Mouse (Mus musculus) embryo, embryonic 11 days (tissue): ENCODE results near the gene Snx18.

ENCODE experiments used
- DNase-seq: peaks from one replicate; pipeline ENCODE4 v3.0.0-alpha.2; 2015

The Snx18 gene

DNA sequence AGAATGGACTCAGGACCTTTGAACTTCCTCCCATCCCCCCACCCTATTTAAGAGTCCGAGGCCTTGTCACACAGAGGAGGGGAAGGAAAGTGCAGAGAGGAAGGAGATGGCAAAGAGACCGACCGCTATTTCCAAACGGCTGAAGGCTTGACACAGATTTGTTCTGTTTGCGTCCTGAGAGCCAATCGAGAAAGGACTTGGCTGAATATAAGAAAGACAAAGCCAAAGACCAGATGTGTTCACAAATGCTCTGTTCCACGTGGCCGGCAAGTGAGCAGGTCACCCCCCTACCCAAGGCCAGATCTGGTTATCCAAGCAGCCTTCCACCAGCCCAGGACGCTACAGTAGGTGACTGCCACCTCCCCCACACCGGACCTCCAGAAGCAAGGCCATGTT lies 2.8 kb downstream of the Snx18 start:
- no peak for DNase-seq

DNA sequence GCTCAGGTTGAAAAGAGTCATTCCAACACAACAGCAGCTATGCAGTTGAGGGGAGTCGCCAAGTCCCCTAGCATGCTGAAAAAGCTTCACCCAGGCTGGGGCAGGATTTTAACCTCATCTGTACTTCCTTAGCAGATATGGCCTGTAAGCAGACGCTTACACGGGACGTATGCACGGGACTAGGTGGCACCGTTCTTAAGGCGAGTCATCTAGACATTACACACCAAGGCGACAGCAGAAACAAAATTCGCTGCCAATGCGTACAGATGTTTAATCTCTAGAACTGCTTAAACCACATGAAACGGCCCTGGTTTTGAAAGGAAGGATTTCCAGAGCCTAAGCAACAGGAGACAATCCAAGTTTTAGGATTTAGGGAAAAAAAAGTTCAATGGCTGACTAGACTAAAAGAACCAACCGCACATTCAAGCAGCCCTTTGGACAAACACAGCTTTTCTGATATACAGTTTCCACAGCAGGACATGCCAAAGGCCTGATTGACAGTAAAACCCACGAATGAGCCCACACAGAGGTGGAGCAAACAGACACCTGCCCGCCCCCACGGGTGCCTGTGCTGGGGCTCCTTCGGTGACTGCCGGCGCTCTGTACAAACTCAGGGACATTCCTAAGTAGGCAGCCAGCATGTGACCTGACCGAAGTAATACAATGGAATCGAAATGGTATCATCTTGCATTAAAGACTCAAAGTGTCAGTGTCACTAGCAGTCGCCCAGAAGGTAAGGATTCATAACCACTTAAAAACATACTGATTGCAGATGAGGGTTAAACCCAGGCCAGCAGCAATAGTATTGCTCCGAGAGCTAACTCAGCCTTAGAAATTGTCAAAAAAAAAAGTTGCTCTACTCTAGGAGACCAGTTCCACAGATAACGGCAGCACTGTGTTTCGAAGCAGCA lies 3.5 kb downstream of the Snx18 start:
- DNase-seq = peak; percentile 85

DNA sequence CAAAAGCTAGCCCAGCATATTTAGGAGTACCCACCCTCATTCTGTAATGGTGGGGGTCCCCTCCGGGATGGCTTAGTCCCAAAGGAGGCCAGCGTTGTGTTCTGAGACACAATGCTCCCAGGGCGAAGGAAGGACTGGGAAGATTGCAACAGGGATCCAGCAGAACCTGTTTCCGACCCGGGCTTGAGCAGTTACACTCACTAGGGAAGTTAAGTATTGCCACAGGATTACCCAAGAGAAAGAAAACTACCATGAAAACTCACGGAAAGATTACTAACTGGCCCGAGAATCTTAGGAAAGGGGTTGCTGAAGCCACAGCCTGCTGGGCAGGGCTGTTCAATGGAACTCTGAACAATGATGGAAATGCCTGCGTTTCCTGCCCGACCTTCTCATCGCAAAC lies 4.5 kb downstream of the Snx18 start:
- DNase-seq = no peak

DNA sequence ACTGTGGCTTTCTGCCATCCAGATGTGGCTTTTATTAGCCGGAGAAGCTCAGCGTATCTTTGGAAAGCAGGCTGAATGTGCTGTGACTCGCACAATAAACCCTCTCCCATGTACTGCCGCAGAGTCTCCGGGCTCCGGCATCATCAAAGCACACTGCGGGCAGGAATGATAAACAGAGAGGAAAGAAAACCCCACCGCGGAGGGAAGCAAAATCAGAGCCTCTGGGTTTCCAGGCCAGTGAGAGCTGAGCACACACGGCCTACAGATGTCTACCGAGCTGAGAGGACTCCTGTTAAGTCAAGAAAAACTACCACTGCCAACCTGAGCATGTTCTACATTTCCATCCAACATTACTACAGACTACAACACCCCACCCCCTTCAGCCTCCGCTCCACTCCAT lies 5.0 kb downstream of the Snx18 start:
- DNase-seq = peak; percentile 70

DNA sequence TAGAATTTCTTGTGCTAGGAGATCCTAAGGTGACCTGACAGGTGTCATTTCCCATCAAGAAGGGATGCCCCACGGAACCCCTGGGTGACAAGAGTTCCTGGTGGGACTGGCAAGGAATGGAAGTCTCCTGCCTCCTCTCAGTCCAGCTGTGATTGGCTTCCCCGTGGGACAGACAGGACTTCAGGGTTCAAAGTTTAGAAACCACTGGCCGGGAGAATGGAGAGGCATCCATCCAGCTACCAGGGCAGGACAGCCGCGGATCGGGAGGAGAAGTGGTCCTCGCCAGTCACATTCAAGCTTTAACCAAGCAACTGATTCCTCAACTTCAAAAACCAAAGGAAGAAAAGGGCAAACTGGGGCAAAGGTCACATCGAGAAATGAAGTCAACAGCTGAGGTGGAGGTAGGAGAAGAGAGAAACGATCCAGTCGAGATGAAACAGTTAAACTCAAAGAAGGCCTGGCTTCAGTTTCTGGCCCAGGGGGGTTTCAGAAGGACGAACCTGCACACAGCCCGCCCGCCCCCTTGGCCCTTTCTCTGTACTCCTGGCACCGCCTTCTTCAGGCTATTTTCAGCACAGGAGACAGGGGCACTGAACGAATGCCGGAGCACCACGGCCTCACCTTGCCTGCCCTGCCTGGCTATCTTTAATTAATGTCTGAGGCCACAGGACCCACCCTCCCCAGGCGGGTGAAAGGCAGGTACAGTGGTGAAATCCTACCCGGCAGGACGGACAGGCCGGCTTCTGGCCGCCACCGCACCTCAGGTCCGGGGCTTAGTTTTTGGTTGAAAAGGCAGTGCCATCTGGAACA lies 6.0 kb downstream of the Snx18 start:
- DNase-seq = no peak

DNA sequence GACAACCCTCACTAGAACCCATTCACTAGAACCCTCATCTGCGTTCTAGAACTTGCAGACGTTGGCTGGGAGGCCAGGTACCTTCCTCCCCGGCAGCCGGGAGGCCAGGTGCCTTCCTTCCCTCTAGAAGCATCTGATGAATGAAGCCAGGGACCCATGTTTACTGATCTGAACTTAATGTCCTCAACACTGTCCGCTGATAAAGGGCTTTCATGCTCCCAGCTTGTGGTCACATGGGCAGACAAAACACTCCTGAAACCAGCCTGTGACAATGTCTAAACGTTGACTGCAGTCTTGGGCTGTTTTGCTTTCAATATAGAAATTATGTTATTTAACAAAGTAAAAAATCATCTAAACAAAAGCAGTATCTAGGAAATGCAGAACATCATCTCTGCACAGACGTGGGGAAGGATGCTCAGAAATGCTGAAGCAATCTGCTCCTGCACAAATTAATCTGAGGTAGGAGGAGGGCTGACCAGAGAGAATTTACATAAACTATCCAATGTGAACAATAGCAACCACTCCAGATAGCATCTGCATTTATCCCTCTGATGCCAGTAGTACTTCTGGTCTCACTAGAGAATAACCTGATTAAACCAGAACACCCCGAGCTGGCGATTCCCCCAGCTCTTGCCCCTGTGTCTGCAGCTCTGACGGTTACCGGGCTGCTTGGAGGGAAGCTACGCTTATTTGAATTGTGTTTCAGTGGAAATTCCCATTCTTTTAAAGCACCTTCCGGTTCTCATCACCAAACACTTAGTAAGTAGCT lies 7.4 kb downstream of the Snx18 start:
- no peak for DNase-seq

DNA sequence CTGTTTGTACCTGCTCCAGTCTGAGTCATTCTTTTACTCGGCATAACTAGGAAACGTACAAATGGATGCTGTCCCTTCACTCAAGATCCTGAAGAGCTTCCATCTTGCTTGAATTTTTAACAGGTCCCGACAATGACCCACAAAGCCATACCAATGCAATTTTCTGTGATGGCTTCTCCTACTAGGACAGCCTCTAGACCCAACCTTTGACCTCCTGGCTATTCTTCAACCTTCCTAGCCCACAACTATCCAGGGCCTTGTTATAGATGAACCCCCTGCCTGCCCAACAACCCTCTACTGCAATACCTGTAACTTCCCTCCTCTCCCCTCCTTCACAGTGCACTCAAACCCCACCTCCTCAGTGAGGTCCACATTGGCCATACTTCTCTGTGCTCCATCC lies 8.9 kb downstream of the Snx18 start:
- no peak for DNase-seq

DNA sequence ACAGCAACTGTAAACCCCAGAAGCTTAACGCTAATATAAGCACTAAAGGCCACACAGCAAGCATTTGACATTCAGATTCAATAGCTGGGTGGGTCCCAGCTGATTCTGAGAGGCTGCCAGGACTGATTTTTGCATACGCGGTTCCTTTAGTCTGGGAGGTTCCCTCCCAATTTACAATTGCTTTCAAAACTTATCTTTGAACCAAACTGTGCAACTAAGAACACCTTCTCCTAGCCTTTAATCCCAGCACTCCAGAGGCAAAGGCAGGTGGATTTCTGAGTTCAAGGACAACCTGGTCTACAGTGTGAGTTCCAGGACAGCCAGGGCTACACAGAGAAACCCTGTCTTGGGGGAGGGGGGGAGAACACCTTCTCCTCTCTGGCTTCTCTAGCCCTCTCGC lies 10.5 kb downstream of the Snx18 start:
- DNase-seq = no peak

DNA sequence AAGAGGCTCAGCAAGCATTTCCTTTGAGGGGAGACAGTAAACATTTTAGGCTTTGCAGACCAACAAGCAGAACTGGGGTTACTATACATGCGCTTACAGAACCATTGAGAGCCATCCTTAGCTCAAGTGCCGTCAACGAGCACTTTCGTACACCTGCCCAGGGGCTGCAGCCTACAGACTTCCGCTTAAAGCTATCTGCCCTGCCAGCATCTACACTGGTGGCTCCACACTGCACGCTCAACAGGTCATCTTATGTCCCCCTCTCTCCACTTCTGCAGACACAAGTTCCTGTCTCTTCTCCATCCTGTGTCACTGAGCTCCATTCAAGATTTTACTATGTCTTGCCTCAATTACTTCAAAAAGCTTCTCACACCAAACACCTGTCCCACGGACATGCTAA lies 11.0 kb downstream of the Snx18 start:
- DNase-seq = no peak

DNA sequence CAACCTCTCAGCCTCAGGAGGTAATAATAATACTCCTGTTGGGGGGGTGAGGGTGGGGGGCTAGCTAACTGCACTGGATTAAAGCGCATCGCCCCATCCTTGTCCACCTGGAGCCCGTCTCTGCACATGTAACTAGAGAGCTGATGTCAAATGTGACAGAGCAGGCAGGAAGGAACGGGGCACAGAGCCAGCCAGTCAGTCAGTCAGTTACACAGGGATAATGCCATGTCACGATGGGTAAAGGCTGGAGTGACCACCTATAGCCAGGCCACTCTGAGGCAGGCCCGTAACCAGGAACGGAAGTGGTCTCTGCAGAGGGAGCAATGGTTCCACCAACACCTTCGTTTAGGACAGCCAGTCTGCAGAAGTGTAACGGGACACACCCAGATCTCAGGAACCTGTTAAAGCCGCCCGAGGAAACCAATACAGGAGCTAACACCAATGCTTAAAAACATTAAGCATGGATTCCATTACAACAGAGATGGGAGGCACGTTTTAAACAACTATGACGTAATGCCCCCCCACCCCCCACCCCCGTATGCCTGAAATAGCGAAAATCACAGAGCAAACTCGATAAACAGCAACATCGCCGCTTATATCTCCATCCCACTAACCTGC lies 11.5 kb downstream of the Snx18 start:
- no peak for DNase-seq

DNA sequence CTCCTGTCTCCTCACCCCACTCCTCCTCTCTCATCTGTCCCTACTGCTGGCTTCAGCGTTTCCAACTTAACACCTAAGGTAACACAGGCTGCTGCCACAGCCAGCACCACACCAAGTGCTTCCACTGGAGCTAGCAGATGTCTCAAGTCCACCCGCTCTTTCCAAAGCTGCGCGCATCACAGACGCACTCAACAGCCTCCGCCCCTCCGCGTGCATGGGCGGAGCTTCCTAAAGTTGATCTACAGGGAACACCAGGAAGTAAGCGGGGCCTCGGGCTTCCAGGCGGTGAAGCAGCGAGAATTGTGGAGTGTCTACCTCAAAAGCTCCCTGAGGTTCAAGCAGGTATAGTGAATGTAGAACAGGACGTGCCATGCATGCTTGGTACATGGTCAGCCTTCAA lies 12.2 kb downstream of the Snx18 start:
- DNase-seq = no peak

DNA sequence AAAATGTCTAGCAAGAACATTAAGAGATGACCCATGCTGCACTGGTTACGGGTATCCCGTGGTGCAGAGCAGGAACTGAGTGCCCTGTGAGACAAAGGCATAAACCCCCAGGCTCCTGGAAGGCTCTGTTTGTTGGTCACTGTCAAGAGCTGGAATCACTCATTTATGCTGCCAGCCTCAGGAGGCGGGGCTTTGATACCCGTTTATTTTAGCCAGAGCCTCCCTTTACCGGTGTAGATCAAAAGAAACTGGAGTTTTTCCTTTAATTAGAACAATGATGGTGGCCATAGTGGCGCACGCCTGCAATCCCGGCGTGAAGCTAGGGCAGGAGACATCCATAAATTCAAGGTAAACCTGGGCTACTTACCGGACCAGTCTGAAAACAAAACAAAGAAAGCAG lies 12.7 kb downstream of the Snx18 start:
- DNase-seq = no peak

DNA sequence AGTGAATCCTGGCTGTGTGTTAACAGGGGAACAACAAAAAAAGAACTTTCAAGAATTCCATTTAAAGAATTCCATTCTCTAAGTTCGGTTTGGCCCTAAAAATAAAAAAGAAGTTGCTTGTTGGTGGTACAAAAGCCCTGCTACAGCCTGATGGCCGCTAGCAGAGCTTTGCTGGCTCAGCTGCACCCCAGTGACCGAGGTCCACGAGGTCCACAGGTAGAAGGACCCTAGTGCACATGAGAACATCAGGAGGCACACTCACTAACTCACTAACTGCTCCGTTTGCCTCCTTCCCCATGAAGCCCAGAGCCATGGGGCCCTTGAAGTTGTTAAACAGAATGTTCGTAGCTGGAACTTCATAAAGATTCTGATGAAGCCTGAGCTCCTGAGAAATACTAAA lies 14.0 kb downstream of the Snx18 start:
- DNase-seq = no peak

DNA sequence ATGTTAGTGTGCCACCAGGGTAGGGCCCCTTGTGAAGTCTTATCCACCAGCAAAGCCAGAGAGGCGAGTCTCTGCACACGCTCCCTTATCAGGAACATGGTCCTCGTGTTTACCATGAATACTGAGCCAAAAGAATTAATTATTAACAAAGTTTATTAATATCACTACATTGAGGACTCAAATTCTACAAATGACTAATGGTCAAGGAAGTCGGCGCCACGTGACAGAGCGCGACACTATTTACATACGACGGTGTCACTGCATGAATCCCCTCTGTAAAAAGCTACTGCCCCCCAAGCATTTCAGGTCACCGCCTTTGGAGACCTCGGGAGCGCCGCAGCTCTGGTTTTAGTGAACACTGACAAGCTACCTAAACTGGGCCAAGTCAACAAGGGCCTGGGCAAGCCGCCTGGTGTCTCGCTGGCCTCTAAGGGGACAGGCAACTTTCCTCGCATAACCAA lies 15.5 kb downstream of the Snx18 start:
- no peak for DNase-seq

DNA sequence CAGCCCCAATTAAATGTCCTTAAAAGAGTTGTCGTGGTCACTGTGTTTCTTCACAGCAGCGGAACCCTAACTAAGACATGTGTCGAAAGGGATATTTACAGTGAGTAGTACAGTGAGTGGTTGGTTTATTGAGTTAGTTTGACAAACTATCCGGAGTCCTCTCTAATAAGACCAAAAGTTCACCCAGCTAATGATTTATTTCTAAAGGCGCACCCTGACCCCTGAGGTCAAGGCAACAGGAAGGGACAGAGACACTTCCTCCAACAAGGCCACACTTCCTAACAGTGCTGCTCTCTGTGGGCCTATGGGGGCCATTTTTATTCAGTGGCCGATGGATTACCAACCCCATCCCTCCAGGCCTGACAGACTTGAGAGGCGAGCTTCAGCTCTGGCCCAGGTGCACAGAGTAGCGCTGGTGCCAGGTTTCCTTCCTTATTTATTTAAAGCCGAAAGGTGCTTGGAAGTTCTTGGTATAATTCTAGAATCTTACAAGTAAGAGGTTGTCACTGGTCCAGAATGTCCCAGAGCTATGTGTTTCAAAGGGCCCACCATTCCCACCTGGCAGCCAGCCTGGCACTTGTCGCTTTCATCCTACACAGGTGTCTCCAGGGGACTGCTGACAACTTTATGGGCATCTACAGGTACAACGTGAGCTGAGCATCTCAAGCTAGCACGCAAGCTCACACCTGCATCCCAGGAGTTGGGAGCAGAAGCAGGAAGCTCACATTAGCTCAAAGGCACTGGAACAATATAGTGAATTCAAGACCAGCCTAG lies 16.3 kb downstream of the Snx18 start:
- no peak for DNase-seq

DNA sequence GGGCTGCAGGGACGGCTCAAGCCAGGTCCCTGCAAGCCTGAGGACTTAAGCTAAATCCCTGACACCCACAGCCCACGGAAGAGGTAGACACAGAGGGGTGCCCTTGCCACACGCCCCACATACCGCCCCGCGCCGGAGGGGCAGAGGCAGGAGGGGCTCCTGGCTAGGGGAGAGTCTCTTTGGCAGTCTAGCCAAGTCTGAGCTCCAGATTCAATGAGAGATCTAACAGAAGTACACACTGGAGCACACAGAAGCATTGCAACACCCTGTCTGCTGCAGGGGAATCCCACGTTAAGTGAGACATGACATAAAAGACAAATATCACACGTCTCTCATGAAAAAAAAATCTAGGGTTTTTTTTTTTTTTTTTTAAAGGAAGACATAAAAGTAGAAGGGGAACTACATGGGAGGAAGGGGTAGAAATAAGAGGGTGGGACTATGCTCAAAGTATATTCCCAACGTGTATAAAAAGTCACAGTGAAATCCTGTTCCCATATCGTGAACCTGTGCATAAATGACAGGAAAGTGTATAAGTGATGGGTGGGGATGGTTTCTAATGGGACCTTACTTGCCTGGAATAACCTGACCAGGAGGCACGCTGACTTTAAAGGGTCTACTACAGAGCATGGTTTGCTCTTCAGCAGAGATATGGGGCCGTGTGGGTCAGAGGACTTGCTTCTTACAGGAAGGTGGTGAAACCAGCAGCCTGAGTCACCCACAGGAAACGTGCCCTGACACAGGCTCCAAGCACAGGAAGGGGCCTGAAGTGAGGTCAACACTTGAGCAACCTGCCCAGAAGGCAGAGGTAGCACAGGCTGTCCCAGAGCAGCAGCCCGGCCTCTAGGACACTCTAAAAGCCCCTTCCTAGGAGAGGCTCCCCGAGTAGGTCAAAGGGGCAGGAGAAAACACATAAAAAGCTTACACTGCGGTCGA lies 17.6 kb downstream of the Snx18 start:
- DNase-seq = no peak

DNA sequence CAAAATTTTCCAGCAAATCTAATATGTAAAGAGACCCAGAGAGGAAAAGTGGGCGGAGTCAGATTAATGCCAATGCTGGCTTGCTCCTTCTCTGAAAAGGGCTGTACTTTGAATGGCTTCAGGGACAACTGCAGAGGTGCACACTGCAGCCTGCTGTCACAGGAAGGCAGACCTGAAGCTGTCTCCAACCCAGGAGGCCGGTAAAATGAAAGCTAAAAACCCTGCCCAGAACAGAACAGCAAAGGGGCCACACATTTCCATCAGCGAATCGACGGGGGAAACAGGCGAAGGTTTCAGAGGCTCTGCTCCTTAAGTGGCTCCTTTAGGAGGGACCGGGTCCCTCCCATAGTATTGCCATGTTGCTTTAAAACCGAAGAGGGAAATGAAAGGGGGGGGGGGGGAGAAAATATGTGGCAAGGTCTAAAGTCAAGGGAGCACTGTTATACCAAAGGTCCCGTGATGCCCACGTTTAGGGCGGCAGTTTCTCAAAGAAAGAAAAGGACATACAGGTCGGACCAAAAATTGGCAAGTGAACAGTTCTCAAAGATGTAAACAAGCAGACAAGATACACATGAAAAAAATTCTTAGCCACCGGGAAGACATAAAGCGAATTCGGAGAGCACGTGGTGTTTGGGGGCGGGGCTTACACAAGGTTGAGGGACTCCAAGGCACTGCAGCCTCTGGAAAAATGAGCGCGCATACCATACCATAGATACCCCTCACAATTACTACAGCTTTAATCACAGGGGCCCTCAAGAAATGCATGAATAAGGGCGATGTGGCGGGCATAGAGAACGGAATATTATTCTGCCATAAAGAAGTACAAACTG lies 18.4 kb downstream of the Snx18 start:
- no peak for DNase-seq

DNA sequence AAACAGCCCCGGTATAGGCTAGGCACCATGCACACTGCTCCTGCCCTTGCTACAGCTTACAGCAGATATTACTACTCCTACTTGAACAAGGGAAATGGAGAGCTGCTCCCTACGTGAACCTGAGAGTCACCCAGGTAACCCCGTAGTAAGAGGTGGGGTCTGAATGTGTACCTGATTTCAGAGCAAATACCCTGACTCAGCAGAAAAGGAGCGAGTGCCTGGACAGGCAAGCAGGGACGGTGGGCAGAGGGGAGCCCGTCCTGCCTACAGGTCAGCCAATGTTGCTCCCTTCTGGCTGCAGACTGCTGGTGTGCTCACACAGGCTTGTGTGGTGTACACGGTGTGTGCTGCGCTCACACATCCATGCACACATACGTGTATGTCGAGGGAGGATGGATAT lies 20.7 kb downstream of the Snx18 start:
- DNase-seq = no peak

DNA sequence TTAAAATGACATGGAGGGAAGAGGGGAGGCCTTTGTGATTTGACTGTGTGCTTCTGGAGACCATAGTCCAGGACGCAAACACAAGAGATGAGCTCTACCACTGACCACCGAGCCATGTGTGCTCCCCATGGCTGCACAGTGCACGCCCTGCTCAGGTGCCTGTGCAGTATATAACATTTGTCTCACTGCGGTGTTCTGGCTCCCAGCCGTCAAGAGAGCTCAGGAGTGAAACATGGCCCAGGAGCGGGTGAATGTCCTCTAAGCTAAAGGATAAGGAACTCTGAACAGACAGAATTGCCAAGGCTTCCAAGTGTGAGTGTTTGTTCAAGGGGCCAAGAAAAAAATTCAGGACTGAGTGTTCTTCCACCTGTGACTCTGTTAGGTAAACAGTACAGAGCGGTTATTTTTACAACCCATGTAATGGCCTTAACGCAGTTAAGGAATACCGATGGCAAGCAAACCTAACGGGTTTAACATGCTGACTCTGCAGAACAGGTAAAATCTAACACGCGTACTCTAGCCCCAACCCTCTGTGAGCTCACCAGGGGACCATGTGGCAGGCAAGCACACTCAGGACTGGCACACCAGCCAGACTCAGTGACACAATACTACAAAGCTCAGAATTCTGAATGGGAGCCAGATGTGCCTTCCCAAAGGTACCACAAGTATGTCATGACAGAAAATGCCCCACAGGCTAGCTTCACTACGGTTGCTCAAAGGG lies 21.4 kb downstream of the Snx18 start:
- no peak for DNase-seq
